In the genomic region with DNA sequence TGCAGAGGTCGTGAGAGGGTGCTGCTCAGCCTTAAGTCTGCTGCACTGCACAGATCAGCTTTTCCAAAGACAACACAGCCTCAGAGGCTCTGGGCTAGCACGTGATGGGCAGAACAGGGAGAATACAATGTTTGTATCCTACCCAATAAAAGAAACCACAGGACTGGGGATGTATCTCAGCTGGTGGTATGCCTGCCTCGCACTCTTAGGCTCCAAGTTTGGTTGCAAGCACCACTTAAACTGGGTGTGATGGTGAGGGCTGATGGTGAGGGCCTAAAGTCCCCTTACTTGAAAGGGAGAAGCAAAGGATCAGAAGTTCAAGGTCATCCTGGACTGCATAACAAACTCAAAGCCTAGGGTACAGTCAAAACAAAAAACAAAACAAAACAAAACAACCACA, we compare ENCODE assay signal across 33 mouse cellular contexts. TPM values are rescaled to one million over a fixed set of nuclear protein-coding genes. Genes with fewer than 3 reads are reported as not detected.
DNase-seq lines count a peak whose midpoint lies in the region; ATAC-seq and TF ChIP-seq lines count a peak whose summit lies in the region.
"Had no signal": no experiment of that assay in that cellular context is flagged by ENCODE, and none has a peak within 500 bp of the region (broad histone marks: within the 10 kb centered on the region; RNA-seq: fewer than 3 reads in every experiment).

No protein-coding gene starts in this region.

- H3K9ac ChIP-seq in limb, embryonic 13.5 days, result no peak overlapping the region
- no peak overlapping the region for H3K9ac ChIP-seq in ES-E14 (ENCODE audit: insufficient read depth, low read depth, low read length, poor library complexity, severe bottlenecking)
- H3K9ac ChIP-seq: forebrain, embryonic 13.5 days; forebrain, postnatal 0 days; hindbrain, embryonic 12.5 days; hindbrain, embryonic 15.5 days; intestine, embryonic 15.5 days had no signal

- H3K9me3 ChIP-seq in limb, embryonic 13.5 days, result no peaks in the 10 kb centered on the region
- no peaks in the 10 kb centered on the region for H3K9me3 ChIP-seq in limb, embryonic 10.5 days (replicated peaks)
- H3K9me3 ChIP-seq in ES-E14 (ENCODE audit: control insufficient read depth, insufficient read depth, low read depth, low read length), result no peaks in the 10 kb centered on the region
- H3K9me3 ChIP-seq: forebrain, embryonic 10.5 days; forebrain, embryonic 13.5 days; G1E; hindbrain, embryonic 12.5 days; hindbrain, embryonic 15.5 days; intestine, embryonic 15.5 days had no signal

- H3K36me3 ChIP-seq in limb, embryonic 13.5 days, result peaks cover 82% of the 10 kb centered on the region
- H3K36me3 ChIP-seq in limb, embryonic 10.5 days, result peaks cover 93% of the 10 kb centered on the region
- H3K36me3 ChIP-seq in ES-E14 (ENCODE audit: control insufficient read depth, insufficient read depth, low read length, poor library complexity, severe bottlenecking), result peaks cover 40% of the 10 kb centered on the region

- no peak for ATAC-seq in limb, embryonic 13.5 days (ENCODE audit: low FRiP score, low read depth)
- ATAC-seq: forebrain, embryonic 13.5 days; forebrain, postnatal 0 days; intestine, embryonic 15.5 days; Patski had no signal

- peaks cover 6% of the 10 kb centered on the region for H3K4me1 ChIP-seq in limb, embryonic 13.5 days
- no peaks in the 10 kb centered on the region for H3K4me1 ChIP-seq in limb, embryonic 10.5 days
- peaks cover 7 to 10% of the 10 kb centered on the region in 2 experiments for H3K4me1 ChIP-seq in ES-E14 (ENCODE audit: control insufficient read depth in 2 of 2, insufficient read depth in 2 of 2, low read length in 2 of 2, poor library complexity in 1 of 2)
- H3K4me1 ChIP-seq: forebrain, embryonic 10.5 days; forebrain, embryonic 13.5 days; hindbrain, embryonic 12.5 days; hindbrain, embryonic 15.5 days had no signal

- WGBS in limb, embryonic 13.5 days, result 80% methylated on average over 3 of the region's 3 CpGs
- 85% methylated on average over 3 of the region's 3 CpGs for WGBS in limb, embryonic 10.5 days

- no peak overlapping the region for H3K4me3 ChIP-seq in limb, embryonic 13.5 days
- no peak overlapping the region for H3K4me3 ChIP-seq in limb, embryonic 10.5 days
- H3K4me3 ChIP-seq in ES-E14 (ENCODE audit: insufficient read depth in 1 of 2, low read depth in 1 of 2, low read length in 2 of 2, poor library complexity in 1 of 2, severe bottlenecking in 1 of 2), result no peak overlapping the region
- H3K4me3 ChIP-seq: forebrain, embryonic 10.5 days; forebrain, embryonic 13.5 days; gastrocnemius, adult 2 months; hindbrain, embryonic 12.5 days; hindbrain, embryonic 15.5 days; intestine, embryonic 15.5 days had no signal

- no peak for DNase-seq in limb, embryonic 10.5 days (ENCODE audit: low spot score)
- DNase-seq in ES-E14 (ENCODE audit: low read depth, low spot score), result no peak
- DNase-seq in induced T-regulatory cell, adult 2 months (ENCODE audit: low read depth), result peak; percentile 29
- no peak for DNase-seq in embryo, embryonic 10.5 days (ENCODE audit: low spot score)
- no peak for DNase-seq in spleen, postnatal 4 days (ENCODE audit: low spot score in 2 of 2)
- DNase-seq: adrenal gland, adult 8-10 months; adrenal gland, postnatal 25 days; cerebellum, adult 11-12 months; cerebellum, adult 8-10 months; cerebellum, postnatal 10 days; cerebellum, postnatal 36 days; forebrain, postnatal 0 days; gastrocnemius, adult 2 months; gastrocnemius, postnatal 14 days; heart, adult 11 months had no signal

- H3K27ac ChIP-seq in limb, embryonic 13.5 days, result peak overlapping the region; percentile 12; the same call in 1 of the 2 replicates
- H3K27ac ChIP-seq in limb, embryonic 10.5 days, result no peak overlapping the region
- H3K27ac ChIP-seq in ES-E14 (ENCODE audit: insufficient read depth, low read depth, low read length, poor library complexity, severe bottlenecking), result peak overlapping the region; percentile 70
- H3K27ac ChIP-seq: forebrain, embryonic 10.5 days; forebrain, embryonic 13.5 days; hindbrain, embryonic 12.5 days; hindbrain, embryonic 15.5 days; intestine, embryonic 15.5 days had no signal

- H3K27me3 ChIP-seq in limb, embryonic 13.5 days, result no peaks in the 10 kb centered on the region
- H3K27me3 ChIP-seq in limb, embryonic 10.5 days (ENCODE audit: low read depth, poor library complexity, severe bottlenecking), result no peaks in the 10 kb centered on the region
- H3K27me3 ChIP-seq: CH12.LX; forebrain, embryonic 13.5 days; hindbrain, embryonic 12.5 days; hindbrain, embryonic 15.5 days; intestine, embryonic 15.5 days; Patski had no signal

- in situ Hi-C loops in ES-E14 (cut with MboI; ENCODE audit: low sequenced_read_pairs in 2 of 2, unreplicated experiment in 2 of 2), result no loop called here

- no peak overlapping the region for H3K4me2 ChIP-seq in limb, embryonic 13.5 days (replicated peaks)
- H3K4me2 ChIP-seq: forebrain, embryonic 13.5 days; heart, embryonic 11.5 days; hindbrain, embryonic 12.5 days; hindbrain, embryonic 15.5 days; intestine, embryonic 15.5 days had no signal

TF ChIP-seq in ES-E14, 5 proteins besides CTCF, POLR2A, EP300 and RAD21:
- TF ChIP-seq CHD2 (IDR thresholded peaks at IDR 0.05; ENCODE audit: low read depth, low read length) (no peak), ZNF384 (IDR thresholded peaks at IDR 0.05; ENCODE audit: low read depth, low read length) (no peak)

RNA-seq across cellular contexts. Expression of a gene that starts 13.9 kb away (rescaled TPM):
- polyA plus RNA-seq in limb, embryonic 13.5 days (2015; fragmentation: Nextera tagmentation; extraction: Ambion mirVana), result 139 and 142 TPM in 2 replicates
- 120 and 129 TPM in 2 replicates for polyA plus RNA-seq in limb, embryonic 10.5 days (2016; fragmentation: Nextera tagmentation; extraction: Ambion mirVana)
- 167 and 198 TPM in 2 replicates for total RNA-seq in ES-E14 (2012; rRNA removed)

RNA-seq across cellular contexts. Expression of a gene that starts 30.4 kb away (rescaled TPM):
- 31.0 and 32.3 TPM in 2 replicates for polyA plus RNA-seq in limb, embryonic 13.5 days (2015; fragmentation: Nextera tagmentation; extraction: Ambion mirVana)
- 28.2 and 33.5 TPM in 2 replicates for polyA plus RNA-seq in limb, embryonic 10.5 days (2016; fragmentation: Nextera tagmentation; extraction: Ambion mirVana)
- total RNA-seq in ES-E14 (2012; rRNA removed), result 19.5 and 19.7 TPM in 2 replicates

RNA-seq across cellular contexts. Expression of a gene that starts 30.4 kb away (rescaled TPM):
- polyA plus RNA-seq in limb, embryonic 13.5 days (2015; fragmentation: Nextera tagmentation; extraction: Ambion mirVana), result 0.11 TPM in 1 of 2 replicates, not detected in the other
- 0.06 and 0.14 TPM in 2 replicates for polyA plus RNA-seq in limb, embryonic 10.5 days (2016; fragmentation: Nextera tagmentation; extraction: Ambion mirVana)
- total RNA-seq in ES-E14 (2012; rRNA removed), result 0.79 and 1.0 TPM in 2 replicates
- total RNA-seq: adrenal gland, adult 8-10 months; forebrain, postnatal 0 days; gastrocnemius, adult 2 months; gastrocnemius, postnatal 14 days; gastrocnemius, postnatal 4 days; heart, adult 8-10 months; heart, postnatal 25 days; hematopoietic stem cell, adult 5-6 weeks had no signal
- polyA plus RNA-seq: activated CD4-positive, CD25-positive, alpha-beta regulatory T cell, adult 4 months; embryonic facial prominence, embryonic 11.5 days had no signal

RNA-seq across cellular contexts. Expression of a gene that starts 43.1 kb away (rescaled TPM):
- polyA plus RNA-seq in limb, embryonic 13.5 days (2015; fragmentation: Nextera tagmentation; extraction: Ambion mirVana), result 0.29 TPM in 1 of 2 replicates, not detected in the other
- 0.05 and 0.11 TPM in 2 replicates for polyA plus RNA-seq in limb, embryonic 10.5 days (2016; fragmentation: Nextera tagmentation; extraction: Ambion mirVana)
- 0.16 and 0.85 TPM in 2 replicates for total RNA-seq in ES-E14 (2012; rRNA removed)
- total RNA-seq: adrenal gland, postnatal 25 days; forebrain, postnatal 0 days; gastrocnemius, adult 2 months; gastrocnemius, postnatal 14 days; gastrocnemius, postnatal 4 days; heart, adult 8-10 months; heart, postnatal 25 days; hematopoietic stem cell, adult 5-6 weeks had no signal
- polyA plus RNA-seq: activated CD4-positive, CD25-positive, alpha-beta regulatory T cell, adult 4 months; forebrain, embryonic 13.5 days; G1E; heart, embryonic 11.5 days; heart, embryonic 14.5 days; heart, postnatal 0 days; Patski had no signal
